ENCODE assay signal across 8 mouse cellular contexts in genomic region chr12:110380831-110381750, GRCm38 (mm10).
DNase-seq lines count a peak whose midpoint lies in the region; TF ChIP-seq lines count a peak whose summit lies in the region.

No protein-coding gene starts in this region.

- TF ChIP-seq CTCF in MEL (IDR thresholded peaks at IDR 0.05 in 2 of 3, conservative IDR thresholded peaks at IDR 0.05 in 1 of 3; ENCODE audit: control insufficient read depth in 1 of 3, insufficient read depth in 1 of 3, low read depth in 2 of 3, low read length in 3 of 3, poor library complexity in 1 of 3, severe bottlenecking in 1 of 3) = no peak

- H3K36me3 ChIP-seq in MEL (ENCODE audit: control insufficient read depth in 1 of 2, insufficient read depth in 2 of 2, low read length in 2 of 2) = peaks cover 0 to 5% of the 10 kb centered on the region in 2 experiments; a peak in 1 of 4 replicates
- H3K36me3 ChIP-seq in limb, embryonic 10.5 days = no peaks in the 10 kb centered on the region

- peak overlapping the region; percentile 17 to 41; a peak in 1 of 4 replicates for H3K4me3 ChIP-seq in MEL (ENCODE audit: control insufficient read depth in 1 of 2, insufficient read depth in 1 of 2, low read depth in 2 of 2, low read length in 2 of 2)
- no peak overlapping the region for H3K4me3 ChIP-seq in limb, embryonic 10.5 days

- no peak for TF ChIP-seq POLR2A in MEL (IDR thresholded peaks at IDR 0.05; ENCODE audit: control insufficient read depth in 1 of 2, insufficient read depth in 1 of 2, low read depth in 1 of 2, low read length in 2 of 2, poor library complexity in 1 of 2)

- no peaks in the 10 kb centered on the region for H3K79me2 ChIP-seq in MEL (ENCODE audit: control insufficient read depth, insufficient read depth, low read length, poor library complexity)

- intact Hi-C loops in left cerebral cortex, postnatal 25 days (cut with DNase I) = loop anchor here (10.0 kb wide), 1 partner anchor 766 kb away; no protein-coding TSS in a partner anchor
- intact Hi-C loops in left cerebral cortex, postnatal 36 days (cut with DNase I) = no loop called here

- DNase-seq in left cerebral cortex, postnatal 25 days (ENCODE audit: low spot score in 2 of 2) = peak; percentile 34 to 50
- DNase-seq in left cerebral cortex, postnatal 36 days (ENCODE audit: low spot score in 2 of 2) = no peak
- peak; percentile 54 for DNase-seq in MEL (ENCODE audit: low read depth, low spot score)
- peak; percentile 80 to 82 for DNase-seq in adrenal gland, postnatal 36 days
- peak; percentile 66 for DNase-seq in limb, embryonic 10.5 days (ENCODE audit: low spot score)
- DNase-seq in layer of hippocampus, adult 9-11 months = no peak
- no peak for DNase-seq in gastrocnemius, postnatal 4 days (ENCODE audit: low spot score in 2 of 2)
- no peak for DNase-seq in spleen, postnatal 10 days (ENCODE audit: low spot score in 2 of 2)

- peak overlapping the region; percentile 36 for H3K9ac ChIP-seq in MEL (ENCODE audit: control insufficient read depth, low read depth, low read length, poor library complexity, severe bottlenecking)

- TF ChIP-seq RAD21 in MEL (IDR thresholded peaks at IDR 0.05; ENCODE audit: low read depth, low read length) = no peak

- no peak for TF ChIP-seq EP300 in MEL (IDR thresholded peaks at IDR 0.05; ENCODE audit: low read depth in 1 of 2, low read length in 2 of 2)

- 0 out of 4 replicates have a peak, but pooled peaks cover 0 to 1% of the 10 kb centered on the region in 2 experiments for H3K27me3 ChIP-seq in MEL (ENCODE audit: control insufficient read depth in 1 of 2, insufficient read depth in 2 of 2, low read length in 2 of 2)
- H3K27me3 ChIP-seq in limb, embryonic 10.5 days (ENCODE audit: low read depth, poor library complexity, severe bottlenecking) = peaks cover 30% of the 10 kb centered on the region

- H3K9me3 ChIP-seq in MEL (replicated peaks; ENCODE audit: insufficient read depth, low read length) = no peaks in the 10 kb centered on the region
- no peaks in the 10 kb centered on the region for H3K9me3 ChIP-seq in limb, embryonic 10.5 days (replicated peaks)

- H3K27ac ChIP-seq in MEL (ENCODE audit: control insufficient read depth, low read depth, low read length) = no peak overlapping the region
- H3K27ac ChIP-seq in limb, embryonic 10.5 days = peak overlapping the region; percentile 50

- WGBS in limb, embryonic 10.5 days = 55% methylated on average over 25 of the region's 25 CpGs

- H3K4me1 ChIP-seq in MEL (ENCODE audit: control insufficient read depth in 1 of 2, insufficient read depth in 2 of 2, low read length in 2 of 2) = peaks cover 0 to 11% of the 10 kb centered on the region in 2 experiments; a peak in 2 of 4 replicates
- peaks cover 22% of the 10 kb centered on the region for H3K4me1 ChIP-seq in limb, embryonic 10.5 days

TF ChIP-seq in MEL, 35 proteins besides CTCF, POLR2A, EP300 and RAD21:
- no peak for TF ChIP-seq ETS1 (IDR thresholded peaks at IDR 0.05; ENCODE audit: low read depth, low read length)
- no peak for TF ChIP-seq NELFE (IDR thresholded peaks at IDR 0.05; ENCODE audit: low read depth, low read length)
- no peak for TF ChIP-seq JUND (IDR thresholded peaks at IDR 0.05; ENCODE audit: low read depth, low read length)
- TF ChIP-seq MYB (IDR thresholded peaks at IDR 0.05; ENCODE audit: low read depth, low read length) = no peak
TF ChIP-seq in MEL: peak in this region for 0.

Comparison
In these comparisons a context has a peak if more than half of its experiments do, and no peak if none do; other contexts are left out.
1. DNase-seq: peak in left cerebral cortex, postnatal 25 days (2 of 2), MEL (single experiment), adrenal gland, postnatal 36 days (2 of 2) and limb, embryonic 10.5 days (single experiment); none in left cerebral cortex, postnatal 36 days (0 of 2), layer of hippocampus, adult 9-11 months (single experiment), gastrocnemius, postnatal 4 days (0 of 2) and spleen, postnatal 10 days (0 of 2).